Mouse (Mus musculus) stomach, embryonic 15.5 days (tissue): ENCODE results near the gene Pla1a. TPM values are rescaled to one million over a fixed set of nuclear protein-coding genes. Genes with fewer than 3 reads are reported as not detected.

Source experiments
- ATAC-seq: fragments of 200-750 bp; cut with Nextera tagmentation; 2 replicates; pipeline ENCODE4 v1.8.0; 2017; ENCODE audit warnings: low read depth, moderate number of reproducible peaks, moderate TSS enrichment; ENCODE audit not compliant: insufficient read depth, low FRiP score
- H3K27ac ChIP-seq: fragments of 300-500 bp; sonication (generic); 2 replicates; pipeline ENCODE4 v1.5.1; 2015; ENCODE audit warnings: mild to moderate bottlenecking, inconsistent platforms
- H3K27me3 ChIP-seq: fragments of 300-500 bp; sonication (generic); replicated peaks from 2 replicates; pipeline ENCODE4 v1.6.1; 2015; ENCODE audit warnings: inconsistent platforms
- H3K36me3 ChIP-seq: fragments of 300-500 bp; sonication (generic); 2 replicates; pipeline ENCODE4 v1.6.1; 2015; ENCODE audit warnings: inconsistent platforms
- H3K4me1 ChIP-seq: fragments of 300-500 bp; sonication (generic); 2 replicates; pipeline ENCODE4 v1.6.1; 2015; ENCODE audit warnings: inconsistent platforms
- H3K4me2 ChIP-seq: fragments of 300-500 bp; sonication (generic); 2 replicates; pipeline ENCODE4 v1.6.1; 2015; ENCODE audit warnings: mild to moderate bottlenecking, inconsistent platforms
- H3K4me3 ChIP-seq: fragments of 300-500 bp; sonication (generic); replicated peaks from 2 replicates; pipeline ENCODE4 v1.5.1; 2015; ENCODE audit warnings: inconsistent platforms
- H3K9ac ChIP-seq: fragments of 300-500 bp; sonication (generic); 2 replicates; pipeline ENCODE4 v1.6.1; 2015; ENCODE audit warnings: inconsistent platforms
- H3K9me3 ChIP-seq: fragments of 300-500 bp; sonication (generic); 2 replicates; pipeline ENCODE4 v1.6.1; 2016; ENCODE audit warnings: inconsistent platforms
- WGBS: fragments of 180-500 bp; shearing (Covaris S2); methylation state at CpG from one replicate; pipeline ENCODE4 v1.1.7; 2015; 5-methylcytosine and 5-hydroxymethylcytosine counted together
- polyA plus RNA-seq: library from polyadenylated mRNA; unstranded; fragments of >200 nt; fragmentation: Nextera tagmentation; extraction: Ambion mirVana; gene quantifications from 2 replicates; pipeline ENCODE4 v1.2.1, GENCODE M21; 2015

Gene Pla1a
- polyA plus RNA-seq, 1 experiment from 2014 or later, result 3.2 TPM

DNA sequence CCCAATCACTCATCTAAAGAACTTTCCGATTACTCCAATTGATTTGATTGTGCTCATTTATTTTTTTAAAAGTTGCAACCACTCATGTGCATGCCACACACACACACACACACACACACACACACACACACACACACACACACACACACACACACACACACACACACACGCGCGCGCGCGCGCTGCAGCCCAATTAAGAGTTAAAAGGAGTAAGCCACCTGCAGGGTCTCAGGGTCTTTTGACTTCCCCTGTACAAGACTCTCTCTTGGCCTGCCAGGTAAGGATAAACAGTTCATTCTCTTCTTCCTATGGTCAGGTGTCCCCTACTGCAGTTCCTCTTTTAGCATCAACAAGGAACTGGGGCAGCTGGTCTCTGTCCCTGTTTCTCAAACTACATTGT lies 24.5 kb downstream of the Pla1a start:
- Histone ChIP-seq H3K9ac (no peak overlapping the region), H3K36me3 (no peaks in the 10 kb centered on the region), H3K27me3 (no peaks in the 10 kb centered on the region), H3K4me2 (no peak overlapping the region), H3K4me3 (no peak overlapping the region), H3K9me3 (no peaks in the 10 kb centered on the region), H3K4me1 (no peaks in the 10 kb centered on the region), H3K27ac (no peak overlapping the region)
- ATAC-seq, result no peak
- WGBS, result 94% methylated on average over 8 of the region's 8 CpGs

- 51% methylated on average over 5 of the region's 5 CpGs for WGBS
- Histone ChIP-seq H3K27ac (no peak overlapping the region), H3K36me3 (no peaks in the 10 kb centered on the region), H3K9me3 (no peaks in the 10 kb centered on the region), H3K4me1 (no peaks in the 10 kb centered on the region), H3K27me3 (no peaks in the 10 kb centered on the region), H3K4me2 (no peak overlapping the region), H3K9ac (no peak overlapping the region), H3K4me3 (no peak overlapping the region)
- ATAC-seq, result no peak
These were observed 25.4 kb downstream of the Pla1a start for GRCm38 (mm10) chr16:38407584-38407983.

- no peak overlapping the region for H3K4me3 ChIP-seq
- 74% methylated on average over 6 of the region's 6 CpGs for WGBS
- no peak overlapping the region for H3K9ac ChIP-seq
- no peaks in the 10 kb centered on the region for H3K4me1 ChIP-seq
- H3K4me2 ChIP-seq, result no peak overlapping the region
- no peaks in the 10 kb centered on the region for H3K9me3 ChIP-seq
- H3K27ac ChIP-seq, result no peak overlapping the region
- no peak for ATAC-seq
- no peaks in the 10 kb centered on the region for H3K27me3 ChIP-seq
- H3K36me3 ChIP-seq, result no peaks in the 10 kb centered on the region
These were observed 26.2 kb downstream of the Pla1a start for GRCm38 (mm10) chr16:38406708-38407107.

DNA sequence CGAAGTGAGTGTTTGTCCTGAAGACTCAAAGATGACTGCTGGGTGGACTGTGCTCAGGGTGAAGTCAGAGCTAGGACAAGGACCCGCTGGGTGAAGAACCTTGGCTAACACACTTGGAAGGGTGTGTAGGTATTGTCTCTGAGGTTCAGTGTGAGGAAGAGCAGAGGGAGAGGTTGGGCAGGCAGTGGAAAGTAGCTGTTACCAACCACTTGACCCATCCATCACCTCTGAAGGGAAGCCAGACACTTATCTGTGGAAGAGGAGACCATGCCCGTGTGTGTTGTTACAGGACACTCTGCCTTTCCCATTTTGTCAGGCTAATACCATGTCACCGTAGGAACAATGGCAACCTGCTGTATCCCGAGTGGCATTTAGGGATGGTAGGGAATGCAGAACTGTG lies 26.7 kb downstream of the Pla1a start:
- Histone ChIP-seq H3K9me3 (no peaks in the 10 kb centered on the region), H3K4me3 (no peak overlapping the region), H3K4me1 (no peaks in the 10 kb centered on the region), H3K27me3 (no peaks in the 10 kb centered on the region), H3K9ac (no peak overlapping the region), H3K4me2 (no peak overlapping the region), H3K27ac (no peak overlapping the region), H3K36me3 (no peaks in the 10 kb centered on the region)
- WGBS, result 73% methylated on average over 5 of the region's 5 CpGs
- ATAC-seq, result no peak

DNA sequence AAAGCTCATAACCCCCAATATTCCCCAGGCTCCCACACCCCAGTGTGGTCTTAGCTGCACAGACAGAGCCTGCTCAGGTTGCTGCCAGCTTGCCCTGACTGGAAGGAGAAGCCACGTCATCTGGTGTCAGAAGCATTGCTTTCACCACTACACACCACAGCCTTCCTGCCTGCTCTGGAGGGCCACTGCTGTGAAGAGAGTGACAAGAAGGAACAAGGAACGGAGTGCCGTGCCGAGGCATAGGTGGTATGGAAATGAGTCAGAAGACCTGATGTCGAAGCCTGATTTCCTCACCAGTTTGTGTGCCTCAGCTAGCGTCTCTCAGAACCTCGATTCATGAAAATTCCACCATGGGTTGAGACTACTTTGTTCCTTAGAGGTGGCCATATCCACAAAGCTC lies 29.3 kb downstream of the Pla1a start:
- no peak overlapping the region for H3K4me2 ChIP-seq
- H3K36me3 ChIP-seq, result no peaks in the 10 kb centered on the region
- H3K4me3 ChIP-seq, result no peak overlapping the region
- H3K27me3 ChIP-seq, result no peaks in the 10 kb centered on the region
- ATAC-seq, result no peak
- WGBS, result 84% methylated on average over 7 of the region's 7 CpGs
- H3K27ac ChIP-seq, result no peak overlapping the region
- peaks cover 7% of the 10 kb centered on the region; the same call in 1 of the 2 replicates for H3K4me1 ChIP-seq
- no peaks in the 10 kb centered on the region for H3K9me3 ChIP-seq
- no peak overlapping the region for H3K9ac ChIP-seq

DNA sequence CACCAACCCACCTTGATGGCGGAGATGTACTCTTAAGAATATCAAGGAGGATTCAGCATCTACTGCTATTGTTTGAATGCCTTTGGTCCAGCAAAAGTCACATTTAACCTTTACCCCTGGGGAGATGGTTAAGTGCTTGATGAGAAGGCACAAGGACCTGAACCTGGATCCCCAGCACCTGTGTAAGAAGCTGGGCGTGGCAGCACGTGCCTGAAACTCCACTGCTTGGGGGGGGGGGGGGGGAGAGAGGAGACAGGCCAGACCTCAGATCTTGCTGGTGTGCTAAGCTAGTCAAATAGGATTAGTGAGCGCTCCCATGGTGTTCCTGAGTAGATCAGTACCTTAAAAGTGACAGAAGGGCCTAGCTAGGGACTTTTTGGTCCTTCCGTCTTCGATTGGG lies 31.5 kb downstream of the Pla1a start:
- 77% methylated on average over 6 of the region's 6 CpGs for WGBS
- Histone ChIP-seq H3K27me3 (no peaks in the 10 kb centered on the region), H3K9me3 (no peaks in the 10 kb centered on the region), H3K9ac (no peak overlapping the region), H3K4me1 (peaks cover 7% of the 10 kb centered on the region; the same call in 1 of the 2 replicates), H3K27ac (no peak overlapping the region), H3K4me2 (no peak overlapping the region), H3K4me3 (no peak overlapping the region), H3K36me3 (no peaks in the 10 kb centered on the region)
- ATAC-seq, result no peak

GRCm38 (mm10) chr16:38400311-38400960 lies 32.5 kb downstream of the Pla1a start:
- H3K9ac ChIP-seq, result no peak overlapping the region
- H3K4me1 ChIP-seq, result peaks cover 12% of the 10 kb centered on the region
- peak overlapping the region; percentile 26 for H3K4me3 ChIP-seq
- WGBS, result 66% methylated on average over 9 of the region's 9 CpGs
- no peak overlapping the region for H3K27ac ChIP-seq
- H3K4me2 ChIP-seq, result peak overlapping the region; percentile 54
- no peaks in the 10 kb centered on the region for H3K36me3 ChIP-seq
- no peaks in the 10 kb centered on the region for H3K9me3 ChIP-seq
- ATAC-seq, result 0 out of 2 replicates have a peak, but pooled peaks have one; percentile 19
- H3K27me3 ChIP-seq, result no peaks in the 10 kb centered on the region

DNA sequence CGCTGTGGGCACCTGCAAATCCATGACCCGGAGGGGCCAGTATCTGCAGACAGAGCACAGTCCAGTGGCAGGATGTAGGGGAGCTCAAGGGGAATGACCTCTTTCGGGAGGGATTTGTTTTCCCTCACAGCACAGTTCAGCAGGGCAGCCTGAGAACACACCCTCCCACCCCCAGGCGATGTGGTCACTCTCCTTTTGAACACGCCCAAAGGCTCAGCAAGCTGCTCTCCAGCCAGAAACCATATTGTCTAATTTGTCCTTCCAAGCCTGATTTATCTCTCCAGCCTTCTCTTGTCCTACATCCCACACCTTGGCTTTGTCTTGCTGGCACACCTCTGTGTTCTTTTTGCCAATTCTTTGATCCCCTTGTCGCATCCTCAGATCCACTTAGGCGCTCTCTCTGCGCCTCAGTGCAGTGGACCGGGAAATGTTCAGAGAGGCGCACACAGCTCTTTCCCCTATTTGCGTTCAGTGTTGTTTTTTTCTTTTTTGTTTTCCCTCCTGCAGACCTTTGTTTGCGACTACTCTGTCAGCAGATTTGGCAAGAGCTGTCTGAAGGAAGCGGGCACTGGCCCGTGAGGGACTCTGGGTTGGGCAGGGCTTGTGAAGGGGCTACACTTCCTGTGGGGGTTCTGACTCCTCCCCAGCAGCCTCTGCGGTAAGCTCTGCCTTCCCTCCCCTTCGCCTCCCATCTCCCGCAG lies 33.3 kb downstream of the Pla1a start:
- Histone ChIP-seq H3K4me2 (peak overlapping the region; percentile 54), H3K4me1 (peaks cover 12% of the 10 kb centered on the region), H3K27me3 (no peaks in the 10 kb centered on the region), H3K9ac (no peak overlapping the region), H3K9me3 (no peaks in the 10 kb centered on the region), H3K4me3 (peak overlapping the region; percentile 26), H3K27ac (no peak overlapping the region; the same call in 1 of the 2 replicates), H3K36me3 (no peaks in the 10 kb centered on the region)
- ATAC-seq, result peak; percentile 70
- WGBS, result 23% methylated on average over 17 of the region's 17 CpGs

DNA sequence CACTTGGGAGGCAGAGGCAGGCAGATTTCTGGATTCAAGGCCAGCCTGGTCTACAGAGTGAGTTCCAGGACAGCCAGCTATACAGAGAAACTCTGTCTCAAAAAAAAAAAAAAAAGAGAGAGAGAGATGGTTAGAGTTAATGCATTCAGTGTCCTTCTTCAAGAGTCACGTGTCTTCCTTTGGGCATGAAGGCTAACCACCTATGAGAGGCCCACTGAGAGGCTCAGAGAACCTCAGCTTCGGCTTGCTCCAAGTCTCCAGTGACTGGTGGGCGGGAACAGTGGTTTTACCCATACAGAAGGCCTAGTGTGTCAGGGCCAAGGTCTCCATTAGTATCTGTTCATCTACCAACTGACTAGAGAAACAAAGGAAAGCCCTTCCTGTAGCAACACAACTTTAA lies 33.9 kb downstream of the Pla1a start:
- no peaks in the 10 kb centered on the region for H3K27me3 ChIP-seq
- no peaks in the 10 kb centered on the region for H3K9me3 ChIP-seq
- no peak overlapping the region for H3K9ac ChIP-seq
- H3K4me1 ChIP-seq, result peaks cover 12% of the 10 kb centered on the region
- no peak overlapping the region for H3K27ac ChIP-seq
- H3K36me3 ChIP-seq, result no peaks in the 10 kb centered on the region
- WGBS, result 65% methylated on average over 3 of the region's 3 CpGs
- H3K4me2 ChIP-seq, result peak overlapping the region; percentile 54; the same call in 1 of the 2 replicates
- ATAC-seq, result no peak
- H3K4me3 ChIP-seq, result no peak overlapping the region

DNA sequence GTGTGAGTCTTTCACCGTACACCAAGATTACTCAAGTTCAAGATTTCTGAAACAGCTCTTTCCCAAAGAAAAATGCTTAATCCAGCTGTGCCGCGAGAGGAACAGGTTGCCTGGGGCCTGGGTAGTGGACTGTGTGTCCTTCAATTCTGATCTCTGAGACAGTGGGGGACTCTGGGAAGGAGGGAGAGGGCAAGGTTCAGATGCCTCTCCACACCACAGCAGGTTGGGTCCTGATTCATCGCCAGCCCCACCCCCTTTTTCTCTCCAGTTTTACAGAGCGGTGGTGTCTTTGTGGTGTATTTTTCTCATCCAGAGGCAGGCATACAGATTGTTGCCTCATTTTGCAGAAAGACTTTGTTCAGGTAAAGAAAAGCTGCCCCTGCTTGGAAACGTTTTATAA lies 34.7 kb downstream of the Pla1a start:
- Histone ChIP-seq H3K9ac (no peak overlapping the region), H3K27me3 (no peaks in the 10 kb centered on the region), H3K4me2 (no peak overlapping the region), H3K9me3 (no peaks in the 10 kb centered on the region), H3K36me3 (no peaks in the 10 kb centered on the region), H3K4me1 (peaks cover 12% of the 10 kb centered on the region), H3K4me3 (no peak overlapping the region), H3K27ac (no peak overlapping the region)
- ATAC-seq, result no peak
- 82% methylated on average over 6 of the region's 6 CpGs for WGBS

- Histone ChIP-seq H3K4me1 (peaks cover 12% of the 10 kb centered on the region), H3K9me3 (no peaks in the 10 kb centered on the region), H3K27me3 (no peaks in the 10 kb centered on the region), H3K4me3 (no peak overlapping the region), H3K9ac (no peak overlapping the region), H3K36me3 (no peaks in the 10 kb centered on the region), H3K27ac (no peak overlapping the region), H3K4me2 (no peak overlapping the region)
- WGBS, result 31% methylated on average over 13 of the region's 13 CpGs
- ATAC-seq, result no peak
These were observed 36.8 kb downstream of the Pla1a start for GRCm38 (mm10) chr16:38396155-38396554.

DNA sequence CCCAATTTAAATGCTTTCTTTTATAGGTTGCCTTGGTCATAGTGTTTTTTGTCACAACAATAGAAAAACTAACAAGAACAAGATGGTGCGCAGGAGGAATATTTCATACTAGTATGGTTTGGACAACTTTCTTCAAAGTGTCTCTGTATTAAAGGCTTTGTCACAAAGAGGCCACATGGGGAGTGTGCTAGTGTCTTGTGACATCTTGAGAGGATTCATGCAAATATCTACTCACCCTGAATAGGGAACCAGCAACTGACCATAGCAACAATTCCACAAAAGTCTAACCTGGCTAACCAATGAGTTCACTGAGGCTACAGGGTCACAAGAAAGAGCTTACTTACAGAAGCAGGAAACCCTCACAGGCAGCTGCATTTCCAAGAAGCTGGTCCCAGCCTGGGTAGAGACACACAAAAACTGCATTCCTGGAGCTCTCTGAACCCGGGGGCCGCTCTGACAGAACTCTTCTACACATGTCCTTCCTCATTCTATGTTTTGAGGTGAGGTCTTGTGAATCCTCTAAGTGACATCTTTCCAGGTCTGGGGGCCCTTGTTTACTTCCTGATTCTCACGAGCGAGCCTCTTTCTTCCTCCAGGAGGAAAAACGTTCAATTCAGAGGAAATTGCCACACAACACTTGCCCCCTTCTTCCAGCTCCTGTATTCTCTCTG lies 37.8 kb downstream of the Pla1a start:
- Histone ChIP-seq H3K27ac (no peak overlapping the region), H3K4me3 (no peak overlapping the region), H3K9ac (no peak overlapping the region), H3K4me2 (no peak overlapping the region), H3K4me1 (peaks cover 11% of the 10 kb centered on the region), H3K27me3 (no peaks in the 10 kb centered on the region), H3K36me3 (no peaks in the 10 kb centered on the region), H3K9me3 (no peaks in the 10 kb centered on the region)
- WGBS, result 58% methylated on average over 6 of the region's 6 CpGs
- ATAC-seq, result no peak
